Mouse (Mus musculus) liver, adult 2 months (tissue): ENCODE data around the gene Dstyk. TPM values are rescaled to one million over a fixed set of nuclear protein-coding genes. Genes with fewer than 3 reads are reported as not detected.

Experiments used
- DNase-seq: peaks from one replicate; pipeline ENCODE4 v3.0.0-alpha.2; 2011; ENCODE audit warnings: low read depth, low spot score; ENCODE audit errors: extremely low read depth
- H3K27ac ChIP-seq: fragments of 200-500 bp; replicated peaks from 2 replicates; pipeline ENCODE4 v1.5.1; 2012; ENCODE audit warnings: low read depth, mild to moderate bottlenecking, control low read depth, inconsistent platforms, low read length; ENCODE audit not compliant: insufficient read depth
- H3K27me3 ChIP-seq: fragments of 200-500 bp; 2 replicates; pipeline ENCODE4 v1.6.1; 2012; ENCODE audit warnings: mild to moderate bottlenecking, moderate library complexity, low read length, inconsistent platforms; ENCODE audit not compliant: control insufficient read depth, insufficient read depth
- H3K36me3 ChIP-seq: fragments of 200-500 bp; 2 replicates; pipeline ENCODE4 v1.6.1; 2012; ENCODE audit warnings: low read length, inconsistent platforms; ENCODE audit not compliant: control insufficient read depth, insufficient read depth
- H3K4me1 ChIP-seq: fragments of 200-500 bp; 2 replicates; pipeline ENCODE4 v1.6.1; 2011; ENCODE audit warnings: low read length; ENCODE audit not compliant: control insufficient read depth, insufficient read depth
- H3K4me3 ChIP-seq: fragments of 200-500 bp; 2 replicates; pipeline ENCODE4 v1.5.1; 2011; ENCODE audit warnings: low read depth, mild to moderate bottlenecking, control low read depth, low read length, moderate library complexity; ENCODE audit not compliant: insufficient read depth
- H3K79me2 ChIP-seq: fragments of 200-500 bp; 2 replicates; pipeline ENCODE4 v1.6.1; 2012; ENCODE audit warnings: inconsistent platforms, mild to moderate bottlenecking, low read length, moderate library complexity; ENCODE audit not compliant: control insufficient read depth, insufficient read depth
- H3K9ac ChIP-seq: fragments of 200-500 bp; 2 replicates; pipeline ENCODE4 v1.6.1; 2012; ENCODE audit warnings: low read depth, mild to moderate bottlenecking, control low read depth, inconsistent platforms, low read length
- CTCF ChIP-seq: fragments of 200-500 bp; IDR thresholded peaks from 2 replicates; pipeline ENCODE4 v1.5.1; 2011; ENCODE audit warnings: low read depth, low read length, control low read depth
- POLR2A ChIP-seq: fragments of 200-500 bp; IDR thresholded peaks from 2 replicates; pipeline ENCODE4 v1.6.1; 2011; ENCODE audit warnings: low read length, control low read depth; ENCODE audit not compliant: insufficient read depth; ENCODE audit errors: extremely low read depth
- WGBS: fragments of 180-500 bp; shearing (Covaris S2); methylation state at CpG from one replicate; pipeline ENCODE4 v1.1.7; 2018; 5-methylcytosine and 5-hydroxymethylcytosine counted together
- polyA plus RNA-seq: library from polyadenylated mRNA; depleted of rRNA; stranded (reverse); fragments of >200 nt; gene quantifications from 2 replicates; pipeline ENCODE4 v1.2.3, GENCODE M21; 2012
- total RNA-seq: library from RNA; depleted of rRNA; stranded (reverse); fragments of >200 nt; gene quantifications from 2 replicates; pipeline ENCODE4 v1.2.3, GENCODE M21; 2014

The Dstyk gene
- total and polyA plus RNA-seq, 2 experiments: 4.1 to 8.9 TPM

DNA sequence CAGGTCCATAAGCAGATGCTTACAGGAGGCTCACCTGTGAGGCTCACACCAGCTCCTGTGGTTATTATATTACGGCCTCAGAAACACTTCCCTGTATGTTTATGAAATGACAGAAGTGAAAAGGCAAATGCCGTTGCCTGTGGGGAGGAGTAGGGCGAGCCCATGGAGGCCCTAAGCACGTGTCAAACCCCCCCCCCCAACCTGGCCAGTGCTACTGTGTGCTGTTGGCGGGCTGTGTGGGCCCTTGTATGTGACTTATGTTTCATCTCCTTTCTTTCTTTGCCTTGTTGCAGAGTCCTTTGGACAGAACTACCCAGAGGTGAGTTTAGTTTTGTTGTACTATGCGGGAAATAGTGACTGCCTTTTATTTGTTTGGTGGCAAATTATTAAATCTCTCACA lies 66.4 kb downstream of the Dstyk start:
- Histone ChIP-seq H3K27me3 (no peaks in the 10 kb centered on the region), H3K27ac (no peak overlapping the region), H3K4me3 (no peak overlapping the region), H3K4me1 (no peaks in the 10 kb centered on the region; the same call in 1 of the 2 replicates), H3K79me2 (peaks cover 13% of the 10 kb centered on the region; the same call in 1 of the 2 replicates), H3K36me3 (peaks cover 17% of the 10 kb centered on the region), H3K9ac (no peak overlapping the region)
- WGBS: 61% methylated on average over 6 of the region's 6 CpGs
- no peak for DNase-seq
- TF ChIP-seq CTCF (no peak), POLR2A (no peak)

DNA sequence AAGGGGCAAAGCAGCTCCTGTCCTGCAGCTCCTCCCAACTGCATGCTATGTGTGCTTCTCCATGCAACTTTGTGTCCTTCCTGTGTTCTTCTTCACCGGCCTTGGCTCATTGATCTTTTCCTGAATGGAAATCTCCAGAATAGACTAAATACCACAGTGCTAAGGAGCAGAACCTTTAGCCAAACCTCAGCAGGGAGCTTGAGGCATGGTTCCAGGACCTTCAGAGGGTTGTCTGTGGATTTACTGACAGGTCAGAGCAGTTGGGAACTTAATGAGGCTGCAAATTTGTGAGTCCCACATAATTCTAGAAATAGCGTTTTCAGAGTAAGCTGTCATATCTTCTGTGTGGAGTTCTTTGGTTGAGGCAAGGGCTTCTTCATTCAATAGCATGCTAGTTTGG lies 83.2 kb downstream of the Dstyk start:
- Histone ChIP-seq H3K27me3 (no peaks in the 10 kb centered on the region), H3K36me3 (peaks cover 75% of the 10 kb centered on the region), H3K79me2 (no peaks in the 10 kb centered on the region), H3K27ac (no peak overlapping the region), H3K4me3 (no peak overlapping the region), H3K4me1 (no peaks in the 10 kb centered on the region), H3K9ac (no peak overlapping the region)
- TF ChIP-seq POLR2A: no peak
- no peak for TF ChIP-seq CTCF
- no peak for DNase-seq
- WGBS: 92% methylated on average over 2 of the region's 2 CpGs

DNA sequence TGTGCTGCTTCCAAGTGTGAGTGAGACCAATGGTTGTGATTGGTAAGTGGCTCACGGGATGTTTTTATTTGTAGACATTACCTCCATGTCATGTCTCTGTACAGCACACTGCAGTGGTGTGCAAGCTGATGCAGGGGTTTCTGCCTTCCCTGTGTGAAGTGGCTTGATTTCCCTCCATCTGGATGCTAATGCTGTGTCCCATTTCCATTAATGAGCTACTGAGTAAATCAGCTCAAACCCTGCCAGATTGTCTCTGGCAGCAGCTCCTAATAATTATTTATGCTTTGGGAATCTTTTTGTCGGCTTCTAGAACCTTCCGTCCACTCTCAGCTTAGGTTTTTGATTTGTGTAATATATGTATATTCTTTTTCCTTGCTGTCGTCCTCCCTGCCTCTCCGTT lies 87.8 kb downstream of the Dstyk start:
- Histone ChIP-seq H3K36me3 (peaks cover 56% of the 10 kb centered on the region), H3K4me3 (no peak overlapping the region), H3K4me1 (no peaks in the 10 kb centered on the region), H3K27me3 (no peaks in the 10 kb centered on the region), H3K79me2 (no peaks in the 10 kb centered on the region), H3K9ac (no peak overlapping the region), H3K27ac (no peak overlapping the region)
- WGBS: 97% methylated on average over 5 of the region's 5 CpGs
- no peak for DNase-seq
- TF ChIP-seq POLR2A (no peak), CTCF (no peak)

DNA sequence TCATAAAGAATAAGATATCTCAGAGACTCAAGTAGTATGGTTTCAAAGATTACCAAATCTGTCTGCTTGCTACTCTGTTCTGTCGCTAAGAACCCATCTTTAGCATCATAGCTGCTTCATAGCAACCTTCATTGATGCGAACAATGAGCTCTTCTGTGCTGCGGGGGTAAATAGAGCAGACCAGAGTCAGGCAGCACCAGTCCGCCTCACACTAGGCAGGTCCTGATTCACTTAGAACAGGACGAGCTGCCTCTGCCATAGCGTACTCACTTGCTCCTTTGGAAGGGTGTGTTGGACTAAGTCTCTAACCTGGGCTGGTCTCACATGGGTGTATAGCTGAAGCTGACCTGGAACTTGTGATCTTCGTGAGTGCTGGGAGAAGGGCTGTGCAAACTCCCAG lies 88.7 kb downstream of the Dstyk start, which contains the start of gene Tmem81:
Tmem81 (plus strand) TSS at position 173 of the 400 bp plus-strand sequence.
- Histone ChIP-seq H3K27me3 (no peaks in the 10 kb centered on the region), H3K9ac (no peak within 1 kb of the TSS), H3K4me3 (no peak within 1 kb of the TSS), H3K4me1 (no peaks in the 10 kb centered on the region), H3K27ac (no peak within 1 kb of the TSS), H3K36me3 (peaks cover 48% of the 10 kb centered on the region), H3K79me2 (no peaks in the 10 kb centered on the region)
- TF ChIP-seq CTCF: no peak
- TF ChIP-seq POLR2A: no peak
- no peak for DNase-seq
- WGBS: 94% methylated on average over 7 of the region's 7 CpGs

DNA sequence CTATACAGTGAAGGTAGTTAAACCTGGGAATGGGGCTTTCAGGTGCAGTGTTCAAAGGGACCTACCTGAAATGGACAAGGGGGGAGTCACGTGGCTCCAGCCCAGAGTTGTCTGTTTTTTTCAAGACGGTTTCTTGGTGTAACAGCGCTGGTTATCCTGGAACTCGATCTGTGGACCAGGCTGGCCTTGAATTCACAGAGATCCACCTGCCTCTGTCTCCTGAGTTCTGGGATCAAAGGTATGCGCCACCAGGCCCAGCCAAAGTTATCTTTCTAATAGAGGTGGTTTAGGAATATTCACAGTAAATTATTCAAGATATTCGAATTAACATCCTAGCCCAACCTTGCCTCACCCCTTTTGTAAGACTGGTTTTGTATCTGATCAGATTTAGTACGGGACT lies 89.3 kb downstream of the Dstyk start:
- TF ChIP-seq POLR2A: no peak
- TF ChIP-seq CTCF: no peak
- Histone ChIP-seq H3K36me3 (peaks cover 43% of the 10 kb centered on the region), H3K27me3 (no peaks in the 10 kb centered on the region), H3K79me2 (no peaks in the 10 kb centered on the region), H3K4me3 (no peak overlapping the region), H3K4me1 (no peaks in the 10 kb centered on the region), H3K9ac (no peak overlapping the region), H3K27ac (no peak overlapping the region)
- 92% methylated on average over 7 of the region's 7 CpGs for WGBS
- no peak for DNase-seq

DNA sequence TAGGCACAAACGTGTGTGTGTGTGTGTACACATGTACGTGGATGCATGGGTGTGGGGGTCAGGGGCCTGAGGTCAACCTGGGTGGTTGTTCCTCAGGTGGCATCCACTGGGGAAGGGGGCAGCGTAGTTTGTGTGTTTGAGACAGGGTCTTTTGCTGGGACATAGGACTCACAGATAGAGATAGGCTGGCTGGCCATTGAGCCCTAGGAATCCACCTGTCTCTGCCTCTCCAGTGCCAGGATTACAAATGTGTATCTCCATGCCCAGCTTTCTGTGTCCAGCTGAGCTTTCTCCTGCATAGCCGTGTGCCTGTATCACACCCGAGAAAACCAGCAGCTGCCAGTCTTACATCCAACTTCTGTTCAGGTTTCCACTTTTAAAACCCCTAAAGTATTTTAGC lies 92.4 kb downstream of the Dstyk start:
- Histone ChIP-seq H3K27me3 (no peaks in the 10 kb centered on the region), H3K4me1 (no peaks in the 10 kb centered on the region), H3K4me3 (no peak overlapping the region), H3K9ac (no peak overlapping the region), H3K27ac (no peak overlapping the region), H3K36me3 (peaks cover 21% of the 10 kb centered on the region), H3K79me2 (no peaks in the 10 kb centered on the region)
- TF ChIP-seq CTCF (no peak), POLR2A (no peak)
- no peak for DNase-seq
- 83% methylated on average over 5 of the region's 5 CpGs for WGBS
